Mouse (Mus musculus): ENCODE data around the gene Sirt4. TPM values are rescaled to one million over a fixed set of nuclear protein-coding genes. Genes with fewer than 3 reads are reported as not detected.

Gene Sirt4
- total RNA-seq, 1 experiment from 2014 or later: 6.0 TPM

DNA sequence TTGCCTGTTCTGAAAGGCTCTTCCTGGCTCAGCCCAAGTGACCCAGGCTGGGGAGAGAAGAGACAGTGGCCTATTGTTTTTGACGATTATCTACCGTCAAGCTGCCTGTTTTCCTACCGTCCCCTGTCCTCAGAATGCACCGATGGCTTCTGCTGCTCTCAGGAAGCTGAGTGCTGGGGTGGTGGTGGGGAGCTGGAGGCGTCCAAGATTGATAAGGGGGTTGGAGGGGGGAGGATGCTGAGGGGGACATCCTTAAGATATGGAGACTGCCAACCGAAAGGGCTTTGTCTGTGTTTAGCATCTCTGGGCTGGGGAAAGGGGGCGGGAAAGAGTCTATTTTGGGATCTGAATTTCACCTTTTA, 52.6 kb downstream of the Sirt4 start:
- no peak for ATAC-seq (replicated peaks in 1 of 2; ENCODE audit: insufficient read depth in 1 of 2, low FRiP score in 2 of 2, low TSS enrichment in 1 of 2, low read depth in 1 of 2, poor library complexity in 2 of 2, severe bottlenecking in 2 of 2)

DNA sequence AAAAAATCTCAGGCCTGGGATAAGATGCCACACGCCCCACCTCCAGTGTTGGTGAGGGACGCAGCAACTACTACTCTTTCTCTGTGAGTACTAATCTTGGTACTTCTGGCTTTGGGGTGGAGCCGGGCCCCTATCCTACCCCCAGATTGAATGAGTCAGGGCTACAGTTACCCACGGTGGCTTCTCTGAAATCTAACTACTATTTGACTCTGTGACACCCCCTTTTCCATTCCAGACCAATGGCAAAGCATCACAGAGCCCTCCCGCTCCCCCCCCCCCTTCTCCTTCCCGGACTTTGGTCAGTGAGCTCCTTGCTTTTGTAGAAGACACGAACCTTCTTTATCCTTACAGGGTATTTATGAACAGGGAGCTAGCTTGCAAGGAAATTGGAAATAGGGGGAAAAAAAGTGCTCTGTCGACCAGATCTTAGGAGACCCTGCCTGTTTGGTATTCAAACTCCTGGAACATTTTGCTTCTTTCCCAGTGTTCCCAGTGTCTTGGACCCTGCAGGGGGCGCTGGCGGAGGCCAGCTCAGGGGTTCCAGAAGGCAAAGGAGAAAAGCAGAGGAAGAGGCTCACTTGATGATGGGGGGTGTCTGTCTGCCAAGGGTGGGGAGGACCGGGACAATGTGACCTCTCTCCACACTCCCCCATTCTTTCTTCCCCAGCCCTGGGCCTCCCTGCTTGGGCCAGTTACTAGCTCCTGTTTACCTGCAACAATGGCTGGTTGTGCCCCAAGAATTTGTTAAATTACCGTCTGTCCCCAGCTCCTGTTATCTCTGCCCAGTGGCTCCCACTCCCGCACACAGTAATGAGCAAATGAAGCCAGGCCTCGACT, 53.2 kb downstream of the Sirt4 start:
- ATAC-seq (replicated peaks in 1 of 2; ENCODE audit: insufficient read depth in 1 of 2, low FRiP score in 2 of 2, low TSS enrichment in 1 of 2, low read depth in 1 of 2, poor library complexity in 2 of 2, severe bottlenecking in 2 of 2): no peak

DNA sequence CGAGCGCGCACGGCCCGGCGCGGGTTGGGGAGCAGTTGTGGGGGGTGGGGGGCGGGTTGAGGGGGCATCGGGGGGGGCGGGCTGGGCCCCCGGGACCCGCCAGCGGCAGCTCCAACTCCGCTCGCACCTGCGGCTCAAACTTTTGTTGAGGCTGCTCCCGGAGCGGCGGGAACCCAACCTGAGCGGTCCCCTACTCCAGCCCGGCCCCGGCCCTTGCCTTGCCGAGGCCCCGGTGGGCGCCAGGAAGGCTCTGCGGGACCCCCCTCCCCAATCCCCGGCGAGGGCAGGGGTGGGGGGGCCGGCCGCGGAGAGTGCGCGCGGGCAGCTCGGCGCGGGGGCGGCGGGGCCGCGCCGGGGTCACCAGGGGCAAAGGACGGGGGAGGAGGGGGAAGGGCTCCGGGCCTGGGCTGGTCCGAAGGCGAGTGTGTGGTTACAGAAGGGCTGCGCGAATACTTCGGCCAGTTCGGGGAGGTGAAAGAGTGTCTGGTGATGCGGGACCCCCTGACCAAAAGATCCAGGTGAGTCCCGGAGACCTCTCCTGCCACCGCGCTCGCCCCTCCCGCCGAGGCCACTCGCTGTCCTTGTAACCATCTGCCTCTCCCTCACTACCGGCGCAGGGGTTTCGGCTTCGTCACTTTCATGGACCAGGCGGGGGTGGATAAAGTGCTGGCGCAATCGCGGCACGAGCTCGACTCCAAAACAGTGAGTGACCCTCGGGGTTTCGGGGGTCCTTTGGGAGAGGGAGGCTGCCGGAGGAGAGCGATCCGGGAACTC, 54.2 kb downstream of the Sirt4 start:
- no peak for ATAC-seq (replicated peaks in 1 of 2; ENCODE audit: insufficient read depth in 1 of 2, low FRiP score in 2 of 2, low TSS enrichment in 1 of 2, low read depth in 1 of 2, poor library complexity in 2 of 2, severe bottlenecking in 2 of 2)

DNA sequence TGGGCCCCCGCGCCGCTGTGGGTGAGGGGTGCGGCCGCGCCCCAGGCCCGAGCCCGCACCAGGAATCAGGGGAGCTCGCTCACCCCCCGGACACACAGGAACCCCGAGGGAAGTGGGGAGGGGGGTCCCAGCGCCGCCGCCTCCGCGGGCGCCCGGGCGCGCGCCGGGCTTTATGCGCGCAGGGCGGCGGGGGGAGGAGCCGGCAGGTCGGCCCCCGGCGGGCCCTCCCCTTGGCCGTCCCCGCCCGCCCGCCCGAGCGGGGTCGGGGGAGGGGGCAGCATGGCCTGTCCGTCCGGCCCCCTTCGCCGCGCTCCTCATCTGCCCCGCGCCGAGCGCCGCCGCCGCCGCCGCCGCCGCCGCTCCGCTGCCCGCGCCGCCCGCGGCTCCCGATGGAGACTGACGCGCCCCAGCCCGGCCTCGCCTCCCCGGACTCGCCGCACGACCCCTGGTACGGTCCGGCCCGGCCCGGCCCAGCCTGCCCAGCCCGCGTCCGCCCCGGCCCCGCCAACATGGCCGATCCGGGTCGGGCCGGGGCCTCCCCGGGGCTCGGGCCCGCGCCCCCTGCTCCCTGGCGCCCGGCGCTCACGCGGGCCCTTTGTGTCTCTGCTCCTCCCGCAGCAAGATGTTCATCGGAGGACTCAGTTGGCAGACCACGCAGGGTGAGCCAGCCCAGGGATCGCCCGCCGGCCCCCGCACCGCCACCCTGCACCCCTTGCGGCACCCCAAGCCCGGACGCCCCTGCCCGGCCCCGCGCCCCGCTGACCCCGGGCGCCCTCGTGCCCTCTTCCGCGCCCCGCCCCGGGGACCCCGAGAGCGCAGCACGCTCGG, 55.0 kb downstream of the Sirt4 start, which contains the start of gene Msi1:
TSS of gene Msi1 (plus strand) at position 241 of the 828 bp plus-strand sequence.
- no peak for ATAC-seq (replicated peaks in 1 of 2; ENCODE audit: insufficient read depth in 1 of 2, low FRiP score in 2 of 2, low TSS enrichment in 1 of 2, low read depth in 1 of 2, poor library complexity in 2 of 2, severe bottlenecking in 2 of 2)

DNA sequence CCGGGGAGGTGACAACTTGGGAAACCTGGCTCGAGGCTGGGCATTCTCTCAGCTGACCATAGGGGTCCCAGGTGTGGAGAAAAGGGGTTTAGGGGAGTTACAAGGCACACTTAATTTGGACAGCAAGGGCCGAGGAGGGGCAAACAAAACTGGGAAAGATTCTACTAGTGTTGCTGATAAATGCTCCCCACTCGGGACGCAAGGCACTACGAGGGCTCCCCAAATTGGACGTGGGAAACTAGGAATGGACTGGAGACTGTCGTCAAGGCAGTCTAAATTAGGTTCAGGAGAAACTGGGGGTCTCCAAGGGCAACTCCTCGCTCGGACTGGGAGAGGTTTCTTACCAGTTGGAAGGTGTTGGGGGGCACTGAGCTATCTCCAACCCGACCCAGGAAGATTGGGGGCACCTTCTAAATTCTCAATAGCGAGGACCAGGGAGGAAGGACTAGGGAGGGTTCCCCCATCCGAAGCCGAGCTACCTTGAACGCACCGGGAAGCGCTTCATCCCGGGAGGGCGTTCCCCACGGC, 55.6 kb downstream of the Sirt4 start:
- no peak for ATAC-seq (replicated peaks in 1 of 2; ENCODE audit: insufficient read depth in 1 of 2, low FRiP score in 2 of 2, low TSS enrichment in 1 of 2, low read depth in 1 of 2, poor library complexity in 2 of 2, severe bottlenecking in 2 of 2)

Other genes starting within 250 kb of the Sirt4 start
- 67.4 and 94.4 TPM in 2 replicates for gene Pop5, start 248.9 kb downstream of the Sirt4 start, total RNA-seq (2017)
- gene Rnf10, start 211.8 kb downstream of the Sirt4 start, total RNA-seq (2017): 50.7 and 55.9 TPM in 2 replicates
- 39.0 and 55.3 TPM in 2 replicates for gene Coq5, start 205.1 kb downstream of the Sirt4 start, total RNA-seq (2017)
- 198 and 266 TPM in 2 replicates for gene Dynll1, start 183.7 kb downstream of the Sirt4 start, total RNA-seq (2017)
- 82.0 and 105 TPM in 2 replicates for gene Srsf9, start 157.5 kb downstream of the Sirt4 start, total RNA-seq (2017)
- 14.1 and 14.3 TPM in 2 replicates for gene Gatc, start 143.5 kb downstream of the Sirt4 start, total RNA-seq (2017)
- 8.6 and 9.6 TPM in 2 replicates for gene Triap1, start 143.5 kb downstream of the Sirt4 start, total RNA-seq (2017)
- 38.2 and 63.4 TPM in 2 replicates for gene Cox6a1, start 135.7 kb downstream of the Sirt4 start, total RNA-seq (2017)
- not detected in 2 replicates for gene Msi1, start 55.1 kb downstream of the Sirt4 start, total RNA-seq (2017)
- gene Pla2g1b, start 18.5 kb downstream of the Sirt4 start, total RNA-seq (2017): not detected in 2 replicates
- gene Pxn, start 22.0 kb upstream of the Sirt4 start, total RNA-seq (2017): 57.2 and 118 TPM in 2 replicates
- gene Rplp0, start 74.7 kb upstream of the Sirt4 start, total RNA-seq (2017): 1,280 and 1,726 TPM in 2 replicates
- gene Gcn1l1, start 80.5 kb upstream of the Sirt4 start, total RNA-seq (2017): 31.4 and 34.5 TPM in 2 replicates
- 35.1 and 42.5 TPM in 2 replicates for gene Rab35, start 147.2 kb upstream of the Sirt4 start, total RNA-seq (2017)
- gene Bicdl1, start 246.9 kb upstream of the Sirt4 start, total RNA-seq (2017): 8.8 and 13.3 TPM in 2 replicates

Data from hematopoietic stem cell, adult 5-6 weeks (primary cell).